Comparison of ENCODE assay signal across 29 mouse cellular contexts in genomic region chr11:97520541-97520940, GRCm38 (mm10). TPM values are rescaled to one million over a fixed set of nuclear protein-coding genes. Genes with fewer than 3 reads are reported as not detected.
DNase-seq lines count a peak whose midpoint lies in the region; TF ChIP-seq lines count a peak whose summit lies in the region.
"Had no signal": no experiment of that assay in that cellular context is flagged by ENCODE, and none has a peak within 500 bp of the region (broad histone marks: within the 10 kb centered on the region; RNA-seq: fewer than 3 reads in every experiment).

No protein-coding gene starts in this region.

- no peaks in the 10 kb centered on the region for H3K36me3 ChIP-seq in kidney, adult 2 months (ENCODE audit: control insufficient read depth, insufficient read depth, low read length)

- no peaks in the 10 kb centered on the region for H3K27me3 ChIP-seq in kidney, adult 2 months (replicated peaks; ENCODE audit: control insufficient read depth, insufficient read depth, low read length)
- H3K27me3 ChIP-seq: embryonic facial prominence, embryonic 13.5 days; forebrain, embryonic 13.5 days; hindbrain, embryonic 12.5 days had no signal

- no peak for TF ChIP-seq CTCF in kidney, adult 2 months (conservative IDR thresholded peaks at IDR 0.05; ENCODE audit: insufficient read depth, insufficient read length, low read depth, low read length)

- DNase-seq in kidney, adult 2 months: peak; percentile 91
- DNase-seq in kidney, postnatal 4 days: no peak
- peak; percentile 53 for DNase-seq in kidney, postnatal 10 days
- peak; percentile 77 to 85 for DNase-seq in kidney, postnatal 25 days
- DNase-seq in adrenal gland, adult 8-10 months: no peak
- DNase-seq in gastrocnemius, adult 18-20 months (ENCODE audit: low spot score): no peak
- DNase-seq: adrenal gland, adult 2 months; adrenal gland, postnatal 25 days; cerebellum, adult 11-12 months; cerebellum, adult 8-10 months; cerebellum, postnatal 10 days; cerebellum, postnatal 36 days; embryo, embryonic 11 days; gastrocnemius, adult 2 months; gastrocnemius, postnatal 14 days; heart, adult 11 months had no signal

- 75% methylated on average over 7 of the region's 7 CpGs for WGBS in kidney, adult 2 months

- H3K4me1 ChIP-seq in kidney, adult 2 months (ENCODE audit: control insufficient read depth, insufficient read depth, low read length): peaks cover 13% of the 10 kb centered on the region

- H3K4me3 ChIP-seq in kidney, adult 2 months (ENCODE audit: insufficient read depth, low read depth, low read length): no peak overlapping the region
- H3K4me3 ChIP-seq: embryonic facial prominence, embryonic 10.5 days; embryonic facial prominence, embryonic 13.5 days; forebrain, embryonic 10.5 days; forebrain, embryonic 13.5 days; gastrocnemius, adult 2 months; hindbrain, embryonic 12.5 days had no signal

- H3K27ac ChIP-seq in kidney, adult 2 months (ENCODE audit: insufficient read depth, low read depth, low read length): no peak overlapping the region
- H3K27ac ChIP-seq: embryonic facial prominence, embryonic 13.5 days; forebrain, embryonic 13.5 days; gastrocnemius, adult 2 months; hindbrain, embryonic 12.5 days had no signal

- no peak for TF ChIP-seq POLR2A in kidney, adult 2 months (IDR thresholded peaks at IDR 0.05; ENCODE audit: low read depth, low read length)

RNA-seq across cellular contexts. Expression of gene 4933428G20Rik, which starts 20.4 kb away (rescaled TPM):
- not detected in 2 replicates for polyA plus RNA-seq in kidney, adult 2 months (2012; rRNA removed)
- under 1 TPM in 3 of 4 experiments, not detected in 1; 0.35 to 0.80 (median 0.45) TPM for total RNA-seq in adrenal gland, adult 8-10 months (2022)
- total RNA-seq in gastrocnemius, adult 18-20 months (2021): not detected
- total RNA-seq: adrenal gland, postnatal 25 days; gastrocnemius, adult 2 months; gastrocnemius, postnatal 14 days; gastrocnemius, postnatal 4 days; heart, adult 8-10 months; heart, postnatal 25 days; hematopoietic stem cell, adult 5-6 weeks; MEL had no signal
- polyA plus RNA-seq: CD4-positive, CD25-positive, alpha-beta regulatory T cell, adult 4 months; heart, embryonic 14.5 days had no signal

RNA-seq across cellular contexts. Expression of gene Srcin1, which starts 55.4 kb away (rescaled TPM):
- 13.0 and 13.2 TPM in 2 replicates for polyA plus RNA-seq in kidney, adult 2 months (2012; rRNA removed)
- 10 to 100 TPM; 10.7 to 37.6 (median 19.9) TPM for total RNA-seq in adrenal gland, adult 8-10 months (2022)
- 1 to 10 TPM; 1.3 to 1.9 TPM for total RNA-seq in gastrocnemius, adult 18-20 months (2021)
- total RNA-seq: hematopoietic stem cell, adult 5-6 weeks had no signal
- polyA plus RNA-seq: CD4-positive, CD25-positive, alpha-beta regulatory T cell, adult 4 months; heart, postnatal 0 days had no signal

Comparison
In these comparisons a context has a peak if more than half of its experiments do, and no peak if none do; other contexts are left out.
1. DNase-seq: peak in kidney, adult 2 months (single experiment), kidney, postnatal 10 days (single experiment) and kidney, postnatal 25 days (2 of 2); none in kidney, postnatal 4 days (0 of 2), adrenal gland, adult 8-10 months (single experiment) and gastrocnemius, adult 18-20 months (single experiment).
2. RNA of gene Srcin1, which starts 55.4 kb away (total RNA-seq): 10.7 to 37.6 TPM in adrenal gland, adult 8-10 months; 1.3 to 1.9 TPM in gastrocnemius, adult 18-20 months; every median in the first group is over 4 times any median in the second.